Mouse (Mus musculus): ENCODE measurements around the gene Ext2. TPM values are rescaled to one million over a fixed set of nuclear protein-coding genes. Genes with fewer than 3 reads are reported as not detected.
A peak's percentile ranks its signal among the peaks of the same experiment; 100 is the strongest.

The Ext2 gene
- polyA plus RNA-seq, 1 experiment from 2014 or later, result 132 TPM

- Histone ChIP-seq H3K4me3 (replicated peaks) (peak overlapping the region; percentile 60), H3K4me1 (peaks cover 64% of the 10 kb centered on the region), H3K36me3 (no peaks in the 10 kb centered on the region), H3K27ac (replicated peaks) (peak overlapping the region; percentile 82), H3K9me3 (replicated peaks) (no peaks in the 10 kb centered on the region), H3K4me2 (replicated peaks) (peak overlapping the region; percentile 53), H3K9ac (peak overlapping the region; percentile 37), H3K27me3 (peaks cover 58% of the 10 kb centered on the region)
- no peak for ATAC-seq (ENCODE audit: insufficient number of reproducible peaks, low FRiP score, low TSS enrichment, low read depth)
- WGBS, result 14% methylated on average over 20 of the region's 20 CpGs
These were observed 174.3 kb downstream of the Ext2 start for GRCm38 (mm10) chr2:93647924-93648575.

GRCm38 (mm10) chr2:93647051-93647923 is 175.1 kb downstream of the Ext2 start:
- 5% methylated on average over 44 of the region's 44 CpGs for WGBS
- peak overlapping the region; percentile 82 for H3K27ac ChIP-seq (replicated peaks)
- H3K27me3 ChIP-seq, result peaks cover 65% of the 10 kb centered on the region
- no peaks in the 10 kb centered on the region for H3K36me3 ChIP-seq
- H3K4me1 ChIP-seq, result peaks cover 64% of the 10 kb centered on the region
- H3K9ac ChIP-seq, result peak overlapping the region; percentile 37
- H3K4me2 ChIP-seq (replicated peaks), result peak overlapping the region; percentile 53
- H3K4me3 ChIP-seq (replicated peaks), result peak overlapping the region; percentile 60
- no peaks in the 10 kb centered on the region for H3K9me3 ChIP-seq (replicated peaks)
- ATAC-seq (ENCODE audit: insufficient number of reproducible peaks, low FRiP score, low TSS enrichment, low read depth), result no peak

GRCm38 (mm10) chr2:93645626-93646320 is 176.6 kb downstream of the Ext2 start:
- Histone ChIP-seq H3K27me3 (peaks cover 72% of the 10 kb centered on the region), H3K4me1 (peaks cover 62% of the 10 kb centered on the region), H3K9me3 (replicated peaks) (no peaks in the 10 kb centered on the region), H3K4me3 (replicated peaks) (peak overlapping the region; percentile 60), H3K9ac (peak overlapping the region; percentile 37), H3K4me2 (replicated peaks) (peak overlapping the region; percentile 53), H3K36me3 (no peaks in the 10 kb centered on the region), H3K27ac (replicated peaks) (peak overlapping the region; percentile 98)
- ATAC-seq (ENCODE audit: insufficient number of reproducible peaks, low FRiP score, low TSS enrichment, low read depth), result no peak
- WGBS, result 13% methylated on average over 33 of the region's 33 CpGs

- 32% methylated on average over 10 of the region's 10 CpGs for WGBS
- peak overlapping the region; percentile 98 for H3K27ac ChIP-seq (replicated peaks)
- H3K27me3 ChIP-seq, result peaks cover 75% of the 10 kb centered on the region
- H3K4me3 ChIP-seq (replicated peaks), result peak overlapping the region; percentile 60
- peak overlapping the region; percentile 53 for H3K4me2 ChIP-seq (replicated peaks)
- no peak for ATAC-seq (ENCODE audit: insufficient number of reproducible peaks, low FRiP score, low TSS enrichment, low read depth)
- H3K9me3 ChIP-seq (replicated peaks), result no peaks in the 10 kb centered on the region
- H3K36me3 ChIP-seq, result no peaks in the 10 kb centered on the region
- peak overlapping the region; percentile 37 for H3K9ac ChIP-seq
- peaks cover 62% of the 10 kb centered on the region for H3K4me1 ChIP-seq
These were observed 177.2 kb downstream of the Ext2 start for GRCm38 (mm10) chr2:93645197-93645596.

- peak overlapping the region; percentile 98 for H3K27ac ChIP-seq (replicated peaks)
- peak overlapping the region; percentile 53 for H3K4me2 ChIP-seq (replicated peaks)
- H3K9me3 ChIP-seq (replicated peaks), result no peaks in the 10 kb centered on the region
- H3K4me1 ChIP-seq, result peaks cover 62% of the 10 kb centered on the region
- peaks cover 77% of the 10 kb centered on the region for H3K27me3 ChIP-seq
- H3K9ac ChIP-seq, result peak overlapping the region; percentile 96; the same call in 1 of the 2 replicates
- 37% methylated on average over 6 of the region's 6 CpGs for WGBS
- no peak for ATAC-seq (ENCODE audit: insufficient number of reproducible peaks, low FRiP score, low TSS enrichment, low read depth)
- no peaks in the 10 kb centered on the region for H3K36me3 ChIP-seq
- peak overlapping the region; percentile 60 for H3K4me3 ChIP-seq (replicated peaks)
These were observed 177.6 kb downstream of the Ext2 start for GRCm38 (mm10) chr2:93644731-93645130.

GRCm38 (mm10) chr2:93644234-93644633 is 178.1 kb downstream of the Ext2 start:
- peak overlapping the region; percentile 96 for H3K9ac ChIP-seq
- peak overlapping the region; percentile 60 for H3K4me3 ChIP-seq (replicated peaks)
- H3K27ac ChIP-seq (replicated peaks), result peak overlapping the region; percentile 98
- H3K36me3 ChIP-seq, result no peaks in the 10 kb centered on the region
- ATAC-seq (ENCODE audit: insufficient number of reproducible peaks, low FRiP score, low TSS enrichment, low read depth), result no peak
- peaks cover 61% of the 10 kb centered on the region for H3K4me1 ChIP-seq
- WGBS, result 41% methylated on average over 4 of the region's 4 CpGs
- no peaks in the 10 kb centered on the region for H3K9me3 ChIP-seq (replicated peaks)
- peaks cover 78% of the 10 kb centered on the region for H3K27me3 ChIP-seq
- H3K4me2 ChIP-seq (replicated peaks), result peak overlapping the region; percentile 53

- ATAC-seq (ENCODE audit: insufficient number of reproducible peaks, low FRiP score, low TSS enrichment, low read depth), result no peak
- Histone ChIP-seq H3K27me3 (peaks cover 73% of the 10 kb centered on the region), H3K9ac (peak overlapping the region; percentile 96), H3K4me2 (replicated peaks) (peak overlapping the region; percentile 53), H3K36me3 (no peaks in the 10 kb centered on the region), H3K4me1 (peaks cover 53% of the 10 kb centered on the region), H3K27ac (replicated peaks) (peak overlapping the region; percentile 98), H3K4me3 (replicated peaks) (peak overlapping the region; percentile 60), H3K9me3 (replicated peaks) (no peaks in the 10 kb centered on the region)
- 1% methylated on average over 28 of the region's 28 CpGs for WGBS
These were observed 179.0 kb downstream of the Ext2 start for GRCm38 (mm10) chr2:93643403-93643780.

- Histone ChIP-seq H3K9me3 (replicated peaks) (no peaks in the 10 kb centered on the region), H3K9ac (no peak overlapping the region), H3K27me3 (peaks cover 18% of the 10 kb centered on the region), H3K27ac (replicated peaks) (no peak overlapping the region), H3K4me3 (replicated peaks) (no peak overlapping the region), H3K4me1 (peaks cover 12% of the 10 kb centered on the region), H3K4me2 (replicated peaks) (no peak overlapping the region), H3K36me3 (no peaks in the 10 kb centered on the region)
- WGBS, result 83% methylated on average over 4 of the region's 4 CpGs
- no peak for ATAC-seq (ENCODE audit: insufficient number of reproducible peaks, low FRiP score, low TSS enrichment, low read depth)
These were observed 187.8 kb downstream of the Ext2 start for GRCm38 (mm10) chr2:93634609-93635008.

- WGBS, result 52% methylated on average over 13 of the region's 13 CpGs
- ATAC-seq (ENCODE audit: insufficient number of reproducible peaks, low FRiP score, low TSS enrichment, low read depth), result no peak
- no peak overlapping the region for H3K4me2 ChIP-seq (replicated peaks)
- H3K36me3 ChIP-seq, result no peaks in the 10 kb centered on the region
- H3K27me3 ChIP-seq, result peaks cover under 1% of the 10 kb centered on the region; the same call in 1 of the 2 replicates
- H3K4me3 ChIP-seq (replicated peaks), result no peak overlapping the region
- H3K9me3 ChIP-seq (replicated peaks), result no peaks in the 10 kb centered on the region
- H3K4me1 ChIP-seq, result peaks cover 9% of the 10 kb centered on the region; the same call in 1 of the 2 replicates
- H3K9ac ChIP-seq, result no peak overlapping the region
- no peak overlapping the region for H3K27ac ChIP-seq (replicated peaks)
These were observed 197.5 kb downstream of the Ext2 start for GRCm38 (mm10) chr2:93624665-93625408.

GRCm38 (mm10) chr2:93619208-93619849 is 203.0 kb downstream of the Ext2 start:
- H3K9me3 ChIP-seq (replicated peaks), result no peaks in the 10 kb centered on the region
- H3K27ac ChIP-seq (replicated peaks), result no peak overlapping the region
- peaks cover 9% of the 10 kb centered on the region for H3K27me3 ChIP-seq
- H3K4me3 ChIP-seq (replicated peaks), result no peak overlapping the region
- peak; percentile 46; the same call in 1 of the 2 replicates for ATAC-seq (ENCODE audit: insufficient number of reproducible peaks, low FRiP score, low TSS enrichment, low read depth)
- H3K4me2 ChIP-seq (replicated peaks), result 0 out of 2 replicates have a peak overlapping the region, but pooled peaks have one; percentile 4
- H3K4me1 ChIP-seq, result peaks cover 31% of the 10 kb centered on the region
- no peak overlapping the region for H3K9ac ChIP-seq
- H3K36me3 ChIP-seq, result no peaks in the 10 kb centered on the region
- 61% methylated on average over 5 of the region's 5 CpGs for WGBS

Measured in embryonic facial prominence, embryonic 15.5 days (tissue).